Mouse (Mus musculus): ENCODE results near the gene Wrap53. TPM values are rescaled to one million over a fixed set of nuclear protein-coding genes. Genes with fewer than 3 reads are reported as not detected.
A peak's percentile ranks its signal among the peaks of the same experiment; 100 is the strongest.
"Not testable (repeated sequence)": the region's sequence is repeated elsewhere in the genome, so short reads cannot be mapped to it uniquely, and the experiment has no call there.

Wrap53 gene
- total RNA-seq (2021), result 1 to 10 TPM; 4.6 to 6.1 TPM

DNA sequence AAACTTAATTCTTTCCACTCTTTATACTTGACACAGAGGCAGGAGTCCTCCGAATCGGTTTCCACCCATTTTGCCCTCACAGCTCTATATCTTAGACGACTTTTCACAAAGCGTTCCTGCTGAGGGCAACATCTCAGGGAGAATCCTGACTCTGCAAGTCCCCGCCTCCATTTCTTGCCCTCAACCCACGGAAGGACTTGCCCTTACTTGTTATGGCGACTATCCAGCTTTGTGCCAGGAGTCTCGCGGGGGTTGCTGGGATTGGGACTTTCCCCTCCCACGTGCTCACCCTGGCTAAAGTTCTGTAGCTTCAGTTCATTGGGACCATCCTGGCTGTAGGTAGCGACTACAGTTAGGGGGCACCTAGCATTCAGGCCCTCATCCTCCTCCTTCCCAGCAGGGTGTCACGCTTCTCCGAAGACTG is at the start of gene Wrap53, which contains the start of gene Trp53:
Gene Wrap53, minus strand, starts transcription at position 165 of the 424 bp plus-strand sequence.
Gene Trp53, plus strand, starts transcription at position 269 of the 424 bp plus-strand sequence.
- peak; percentile 88 for DNase-seq (ENCODE audit: low spot score)
- intact Hi-C loops (cut with DNase I), result loop anchor here (2.0 kb wide), 1 partner anchor 25 kb away; the partner anchor contains the start of gene Atp1b2

DNA sequence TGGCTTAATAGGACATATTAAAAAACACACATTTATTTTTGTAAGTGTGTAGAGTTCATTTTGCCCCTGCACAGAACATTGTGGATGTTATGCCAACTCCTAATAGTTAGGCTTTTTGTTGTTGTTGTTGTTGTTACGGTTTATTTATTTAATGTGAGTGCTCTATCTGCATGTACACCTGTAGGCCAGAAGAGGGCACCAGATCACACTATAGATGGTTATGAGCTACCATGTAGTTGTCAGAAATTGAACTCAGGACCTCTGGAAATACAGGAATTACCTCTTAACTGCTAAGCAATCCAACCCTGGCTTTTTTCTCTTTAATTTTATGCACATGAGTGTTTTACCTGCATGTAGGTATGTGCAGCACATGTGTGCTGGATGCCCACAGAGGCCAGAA is 49.7 kb upstream of the Wrap53 start:
- DNase-seq (ENCODE audit: low spot score), result no peak
- intact Hi-C loops (cut with DNase I), result loop anchor here (1.0 kb wide), 1 partner anchor 27 kb away; no protein-coding TSS in a partner anchor

DNA sequence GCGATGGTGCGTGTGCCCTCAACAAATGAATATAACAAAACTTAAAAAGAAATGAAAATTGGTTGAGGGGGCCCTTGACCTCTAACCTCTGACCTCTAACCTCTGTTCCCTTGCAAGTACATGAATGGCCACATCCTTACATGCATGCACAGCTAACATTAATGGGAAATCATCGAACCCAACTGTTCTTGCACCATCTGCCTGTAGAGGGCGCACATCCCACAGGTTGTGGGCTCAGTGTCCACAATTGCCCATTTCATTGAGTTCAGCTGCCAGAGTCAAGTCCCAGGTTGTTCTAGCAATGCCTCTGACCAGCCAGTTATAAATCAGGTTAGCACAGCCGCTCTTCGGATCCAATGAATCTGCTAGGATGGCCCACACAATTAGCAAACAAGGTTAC is 48.2 kb upstream of the Wrap53 start:
- no peak for DNase-seq (ENCODE audit: low spot score)
- intact Hi-C loops (cut with DNase I), result no loop called here

DNA sequence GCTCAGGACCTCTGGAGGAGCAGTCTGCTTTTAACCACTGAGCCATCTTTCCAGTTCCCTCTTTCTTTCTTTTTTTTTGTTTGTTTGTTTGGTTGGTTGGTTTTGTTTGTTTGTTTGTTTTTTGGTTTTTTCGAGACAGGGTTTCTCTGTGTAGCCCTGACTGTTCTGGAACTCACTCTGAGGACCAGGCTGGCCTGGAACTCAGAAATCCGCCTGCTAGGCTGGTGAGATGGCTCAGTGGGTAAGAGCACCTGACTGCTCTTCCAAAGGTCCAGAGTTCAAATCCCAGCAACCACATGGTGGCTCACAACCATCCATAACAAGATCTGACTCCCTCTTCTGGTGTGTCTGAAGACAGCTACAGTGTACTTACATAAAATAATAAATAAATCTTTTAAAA is 44.3 kb upstream of the Wrap53 start:
- intact Hi-C loops (cut with DNase I); DNase-seq (ENCODE audit: low spot score): not testable (repeated sequence)

DNA sequence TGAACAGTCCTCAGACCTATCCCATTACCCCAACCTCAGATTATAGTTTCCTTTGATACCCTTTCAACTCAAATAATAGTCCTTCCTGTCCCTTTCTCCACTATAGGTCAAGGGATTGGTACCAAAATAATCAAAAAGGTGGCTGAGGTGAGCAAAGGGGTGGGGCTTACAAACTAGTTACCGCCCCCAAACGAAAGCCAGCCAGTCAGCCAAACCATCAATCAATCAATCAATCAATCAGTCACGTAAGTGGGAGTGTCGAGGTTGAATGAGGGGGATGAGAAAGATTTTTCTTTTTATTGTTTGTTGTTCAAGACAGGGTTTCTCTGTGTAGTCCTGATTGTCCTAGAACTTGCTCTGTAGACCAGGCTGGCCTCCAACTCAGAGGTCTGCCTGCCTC is 43.0 kb upstream of the Wrap53 start:
- intact Hi-C loops (cut with DNase I), result no loop called here

DNA sequence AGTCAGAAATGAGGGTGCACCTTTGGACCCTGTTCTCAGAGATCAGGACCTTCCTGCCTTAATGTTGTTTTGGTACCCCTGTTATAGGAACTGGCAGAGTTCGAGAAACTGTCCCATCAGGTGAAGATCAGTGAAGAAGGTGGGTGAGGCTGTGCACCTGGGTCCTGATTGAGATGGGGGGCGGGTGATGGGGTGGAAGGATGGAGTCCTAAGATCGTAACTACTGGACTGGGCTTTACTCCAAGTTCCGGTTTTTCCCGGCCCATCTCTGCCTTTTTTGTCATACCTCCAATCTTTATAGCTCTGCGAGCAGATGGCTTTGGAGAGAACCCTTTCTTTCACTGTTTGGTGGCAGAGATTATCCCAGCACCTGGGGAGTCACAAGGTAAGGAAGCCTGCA is 42.4 kb upstream of the Wrap53 start:
- intact Hi-C loops (cut with DNase I), result no loop called here
- DNase-seq (ENCODE audit: low spot score), result no peak

More for the DNA sequence above, 43.0 kb upstream of the Wrap53 start:
- no peak for DNase-seq (ENCODE audit: low spot score)

DNA sequence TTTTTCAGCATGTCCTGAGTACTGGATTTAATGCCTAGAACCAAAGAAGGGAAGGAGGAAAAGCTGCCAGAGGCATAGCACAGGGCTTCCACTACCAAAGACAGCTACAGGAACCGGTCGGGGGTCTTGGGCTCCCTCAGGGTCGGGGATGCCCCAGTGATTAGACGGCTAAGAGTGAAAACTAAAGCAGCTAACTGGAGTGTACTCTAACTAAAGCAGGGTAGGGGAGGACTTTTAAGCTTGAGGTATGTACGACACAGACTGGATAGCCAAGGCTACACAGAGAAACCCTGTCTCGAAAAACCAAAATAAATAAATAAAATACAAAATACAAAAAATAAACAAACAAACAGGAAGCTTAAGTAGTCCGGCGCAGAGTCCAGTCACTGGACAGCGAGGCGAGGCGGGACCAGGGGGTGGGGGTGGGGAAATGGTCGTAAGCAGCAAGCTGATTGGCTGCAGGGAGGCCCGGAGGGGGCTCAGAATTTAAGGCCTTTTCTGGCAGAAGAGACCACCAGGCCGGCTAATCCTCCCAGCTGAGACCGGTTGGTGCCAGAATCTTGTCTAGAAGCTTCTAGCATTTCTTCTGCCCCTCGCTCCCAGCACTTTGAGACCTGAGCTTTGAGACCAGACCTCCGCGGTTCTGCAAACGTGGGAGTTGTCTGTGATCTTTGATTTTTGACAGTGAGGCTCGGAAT is 41.7 kb upstream of the Wrap53 start, which contains the start of gene Sat2:
Gene Sat2, plus strand, starts transcription at position 454 of the 698 bp plus-strand sequence.
- DNase-seq (ENCODE audit: low spot score), result peak; percentile 34
- intact Hi-C loops (cut with DNase I), result no loop called here

DNA sequence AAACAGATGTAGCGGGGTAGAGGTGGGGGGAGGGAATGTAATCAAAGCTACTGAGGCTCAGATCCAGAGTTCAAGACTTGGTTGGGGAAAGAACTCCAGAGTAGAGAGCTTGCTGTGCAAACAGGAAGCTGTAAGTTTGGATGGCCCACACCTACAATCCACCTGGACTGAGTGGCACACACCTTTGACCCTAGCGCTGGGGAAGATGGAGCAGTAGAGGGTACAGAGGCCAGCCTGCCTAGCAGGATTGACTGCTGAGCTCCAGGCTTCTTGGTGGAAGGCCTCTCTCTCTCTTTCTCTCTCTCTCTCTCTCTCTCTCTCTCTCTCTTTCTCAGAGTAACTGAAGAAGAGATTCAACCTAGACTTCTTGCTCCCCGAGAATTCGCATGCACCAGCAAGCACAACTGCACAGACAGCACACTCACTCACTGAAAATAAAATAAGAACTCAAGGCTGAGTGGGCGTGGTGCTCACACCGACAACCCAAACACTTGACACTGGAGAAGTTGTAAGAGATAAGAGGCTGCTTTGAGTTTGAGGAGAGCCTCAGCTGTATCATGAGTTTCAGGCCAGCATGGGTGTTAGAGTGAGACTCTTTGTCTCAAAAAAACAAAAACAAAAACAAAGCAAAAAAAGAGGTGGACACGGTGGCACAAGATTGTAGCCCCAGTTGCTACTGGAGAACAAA is 40.5 kb upstream of the Wrap53 start:
- no peak for DNase-seq (ENCODE audit: low spot score)
- intact Hi-C loops (cut with DNase I), result no loop called here

DNA sequence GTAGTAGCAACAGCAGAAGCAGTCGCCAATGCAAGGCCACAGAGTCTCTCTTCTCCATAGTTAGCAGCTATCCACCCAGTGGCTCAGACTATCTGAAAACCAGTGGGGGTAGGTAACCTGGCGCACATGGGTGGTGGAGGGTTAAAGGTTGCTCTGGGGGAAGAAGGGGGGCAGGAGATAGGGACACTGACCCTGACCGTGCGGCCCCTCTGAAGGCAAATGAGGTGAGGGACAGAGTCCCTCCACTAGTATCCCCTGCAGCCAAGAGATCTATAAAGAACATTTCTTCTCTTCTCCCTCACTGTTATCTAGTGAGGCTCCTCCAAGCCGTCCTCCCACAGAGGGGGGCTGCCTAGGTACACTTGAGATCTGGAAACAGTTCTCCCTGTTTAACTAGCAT is 37.8 kb upstream of the Wrap53 start, which contains the start of gene Shbg:
Gene Shbg, minus strand, starts transcription at position 101 of the 400 bp plus-strand sequence.
- intact Hi-C loops (cut with DNase I), result loop anchor here (10.0 kb wide), 1 partner anchor 353 kb away; no protein-coding TSS in a partner anchor
- DNase-seq (ENCODE audit: low spot score), result no peak

DNA sequence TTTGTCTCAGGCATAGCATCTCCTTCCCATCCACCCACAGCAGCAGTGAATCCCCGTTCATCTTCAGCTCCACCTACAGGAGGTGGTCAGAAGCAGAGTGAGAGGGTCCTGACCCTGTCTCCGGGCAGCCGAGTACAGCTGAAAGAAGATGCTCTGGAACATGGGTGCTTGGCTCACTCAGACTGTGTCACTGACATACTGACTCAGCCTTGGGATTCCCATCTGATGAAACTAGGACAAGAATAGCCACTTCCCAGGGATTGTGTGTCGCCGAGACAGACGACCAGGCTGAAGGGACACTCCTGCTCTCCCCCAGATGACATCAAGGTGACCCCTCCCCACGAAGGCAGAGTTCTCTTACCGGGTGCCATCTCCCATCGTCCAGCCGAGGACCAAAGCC is 36.7 kb upstream of the Wrap53 start:
- no peak for DNase-seq (ENCODE audit: low spot score)
- intact Hi-C loops (cut with DNase I), result loop anchor here (10.0 kb wide), 1 partner anchor 352 kb away; no protein-coding TSS in a partner anchor

DNA sequence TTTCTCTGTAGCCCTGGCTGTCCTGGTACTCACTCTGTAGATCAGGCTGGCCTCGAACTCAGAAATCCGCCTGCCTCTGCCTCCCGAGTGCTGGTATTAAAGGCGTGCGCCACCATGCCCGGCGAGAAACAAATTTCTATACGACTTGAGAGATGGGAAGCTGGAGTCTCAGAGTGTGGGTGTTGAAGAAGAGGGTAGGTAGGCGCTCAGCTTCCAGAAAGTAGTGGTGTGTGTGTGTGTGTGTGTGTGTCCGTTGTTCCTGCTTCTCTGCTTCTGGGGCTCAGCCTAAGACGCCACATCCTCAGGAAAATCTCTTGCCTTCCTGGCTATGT is 34.2 kb upstream of the Wrap53 start:
- not testable (repeated sequence) for DNase-seq (ENCODE audit: low spot score)
- intact Hi-C loops (cut with DNase I), result loop anchor here (1.0 to 10.0 kb wide), 2 partner anchors 35 to 349 kb away; no protein-coding TSS in a partner anchor

DNA sequence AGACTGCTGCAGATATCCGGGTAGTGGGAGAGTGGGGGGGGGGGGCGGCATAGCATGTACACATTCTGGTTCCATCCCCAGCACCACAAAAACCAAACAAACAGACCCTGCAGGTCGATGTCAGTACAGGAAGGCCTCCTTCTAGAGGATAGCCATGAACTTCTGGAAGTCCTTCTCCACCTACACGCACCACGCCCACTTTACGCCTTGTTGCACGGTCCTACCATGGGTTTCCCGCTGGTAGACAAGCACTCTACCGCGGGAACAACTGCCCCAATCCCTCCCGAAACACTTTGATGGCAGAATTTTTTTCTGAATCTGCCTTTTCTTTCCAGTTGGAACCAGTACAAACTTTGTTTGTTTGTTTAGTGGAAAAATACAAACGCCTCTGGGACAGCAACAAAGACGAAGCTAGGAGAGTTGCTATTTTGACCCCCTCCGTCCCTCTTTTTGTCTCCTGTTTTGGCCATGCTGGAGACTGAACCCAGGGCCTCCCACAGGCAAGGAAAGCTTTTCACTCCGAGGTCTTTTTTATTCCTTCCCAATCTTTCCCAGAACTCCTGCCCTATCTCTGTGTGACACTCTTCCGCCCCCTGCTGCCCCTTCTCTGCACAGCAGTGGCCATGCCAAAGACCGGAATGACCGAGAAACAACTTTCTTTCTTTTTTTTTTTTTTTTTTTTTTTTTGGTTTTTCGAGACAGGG is 33.6 kb upstream of the Wrap53 start:
- DNase-seq (ENCODE audit: low spot score), result peak; percentile 66
- intact Hi-C loops (cut with DNase I), result loop anchor here (1.0 to 10.0 kb wide), 3 partner anchors 34 to 349 kb away; no protein-coding TSS in a partner anchor

DNA sequence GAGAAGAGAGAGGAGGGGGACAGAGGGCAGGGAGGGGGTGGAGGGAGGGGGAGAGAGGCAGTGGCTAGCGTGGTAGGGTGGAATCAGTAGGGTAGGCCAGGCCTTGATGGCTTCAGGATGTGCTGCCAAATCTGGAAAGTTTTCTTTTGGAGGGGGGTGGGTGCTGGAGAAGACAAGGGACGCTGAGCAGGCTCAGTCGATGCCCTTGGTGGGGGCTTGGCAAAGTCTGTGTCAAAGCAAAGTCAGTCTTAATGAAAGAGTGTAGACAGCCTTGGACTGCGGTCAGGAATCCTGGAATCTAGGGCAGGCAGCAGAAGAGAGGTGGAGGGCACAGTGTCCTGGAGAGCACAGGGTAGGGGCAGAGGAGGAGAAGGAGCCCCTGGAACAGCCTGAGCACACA is 30.8 kb upstream of the Wrap53 start:
- intact Hi-C loops (cut with DNase I), result loop anchor here (10.0 kb wide), 1 partner anchor 346 kb away; no protein-coding TSS in a partner anchor
- DNase-seq (ENCODE audit: low spot score), result no peak

DNA sequence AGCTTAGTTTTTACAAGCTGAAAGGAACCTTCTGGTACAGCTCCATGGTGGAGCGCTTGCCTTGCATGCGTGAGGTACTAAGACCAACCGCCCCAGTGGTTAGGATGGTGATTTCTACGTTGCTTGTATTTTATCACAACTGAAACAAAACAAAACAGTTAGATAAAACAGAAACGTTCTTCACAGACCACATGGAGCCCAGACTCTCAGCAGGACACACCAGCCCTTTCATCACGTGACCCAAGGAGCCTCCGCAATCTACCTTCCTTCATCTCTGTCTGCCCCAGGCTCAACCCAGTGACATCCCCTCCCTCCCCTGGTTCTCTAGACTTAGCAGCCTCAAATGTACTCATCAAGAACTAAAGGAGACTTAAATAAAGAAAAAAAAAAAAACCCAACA is 29.4 kb upstream of the Wrap53 start:
- intact Hi-C loops (cut with DNase I), result no loop called here

DNA sequence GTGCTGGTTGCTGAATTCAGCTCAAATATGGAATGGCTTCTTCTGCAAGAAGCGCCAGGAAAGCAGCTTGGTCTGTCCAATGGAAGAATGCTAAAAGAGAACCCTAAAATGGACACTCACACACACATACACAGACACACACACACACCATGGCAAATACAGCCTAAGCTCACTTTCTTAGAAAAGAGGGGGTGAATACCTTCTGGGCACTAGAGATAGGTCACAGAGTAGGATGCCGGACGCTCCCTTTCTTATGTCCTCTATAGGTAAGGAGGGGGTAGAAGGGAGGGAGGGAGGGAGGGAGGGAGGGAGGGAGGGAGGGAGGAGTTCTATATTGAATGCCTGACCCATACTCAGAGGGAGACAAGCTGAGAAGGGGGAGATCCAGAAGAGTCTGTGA is 28.5 kb upstream of the Wrap53 start:
- intact Hi-C loops (cut with DNase I), result no loop called here
- DNase-seq (ENCODE audit: low spot score), result no peak

More for the DNA sequence above, 29.4 kb upstream of the Wrap53 start:
- DNase-seq (ENCODE audit: low spot score), result no peak

DNA sequence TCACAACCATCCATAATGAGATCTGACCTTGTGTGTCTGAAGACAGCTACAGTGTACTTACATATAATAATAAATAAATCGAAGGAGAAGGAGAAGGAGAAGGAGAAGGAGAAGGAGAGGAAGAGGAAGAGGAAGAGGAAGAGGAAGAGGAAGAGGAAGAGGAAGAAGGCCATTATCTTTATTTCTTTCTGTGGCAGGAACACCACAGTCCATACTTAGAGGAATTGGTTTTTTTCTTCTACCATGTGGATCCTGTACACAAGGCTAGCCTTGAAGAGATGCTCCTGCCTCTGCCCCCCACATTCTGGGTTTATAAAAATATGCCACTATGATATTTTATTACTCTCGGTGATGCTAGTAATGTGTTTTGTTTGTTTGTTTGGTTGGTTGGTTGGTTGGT is 26.8 kb upstream of the Wrap53 start:
- intact Hi-C loops (cut with DNase I), result no loop called here
- DNase-seq (ENCODE audit: low spot score), result no peak

DNA sequence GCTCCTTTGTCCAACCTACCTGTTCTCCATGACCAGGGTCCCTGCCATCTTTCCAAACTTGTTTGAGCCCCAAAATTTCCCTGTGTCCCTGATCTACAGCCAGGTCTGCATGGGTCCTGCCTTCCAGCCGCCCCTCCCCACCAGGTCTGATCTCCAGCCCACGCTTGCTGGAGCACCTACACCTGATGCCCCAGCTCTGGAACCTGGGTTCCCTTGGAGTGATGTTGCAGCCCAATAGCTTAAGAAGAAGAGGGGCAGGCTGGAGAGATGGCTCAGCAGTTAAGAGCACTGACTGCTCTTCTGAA is 26.4 kb upstream of the Wrap53 start:
- intact Hi-C loops (cut with DNase I), result no loop called here
- no peak for DNase-seq (ENCODE audit: low spot score)

DNA sequence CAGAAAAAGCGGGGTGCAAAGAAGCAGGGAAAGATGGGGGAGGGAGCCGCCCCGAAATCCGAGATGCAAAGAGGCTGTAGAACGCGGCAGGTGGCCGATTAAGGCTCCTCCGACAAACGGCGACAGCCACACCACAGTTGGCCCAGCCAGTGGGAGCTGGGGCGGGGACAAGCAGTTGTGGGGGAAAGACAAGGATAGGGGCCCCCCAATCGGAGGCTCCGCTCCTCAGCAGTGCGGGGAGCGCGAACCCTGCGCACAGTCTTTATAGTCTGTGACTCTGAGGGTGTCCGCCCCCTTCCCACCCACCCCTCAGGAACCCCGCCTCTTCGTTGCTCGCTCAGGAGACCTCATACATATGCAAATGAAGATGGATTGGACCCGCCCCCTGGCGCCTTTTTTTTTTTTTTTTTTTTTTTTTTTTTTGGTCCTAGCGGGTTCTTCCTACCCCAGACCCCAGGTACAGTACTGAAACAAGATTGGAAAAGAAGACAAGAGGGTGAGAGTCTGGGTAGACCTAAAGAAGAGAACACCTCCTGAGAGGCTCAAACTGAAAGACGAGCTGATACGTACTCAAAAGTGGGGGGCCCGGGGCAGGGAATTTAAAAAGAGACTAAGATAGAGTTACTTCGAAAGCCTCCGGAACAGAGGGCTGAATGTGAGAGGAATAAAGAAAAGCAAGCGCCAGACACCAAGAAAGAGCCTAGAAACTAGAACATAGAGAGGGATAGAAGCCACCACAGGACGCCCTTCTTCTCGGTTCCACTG is 25.9 kb upstream of the Wrap53 start, which contains the start of gene Atp1b2:
Gene Atp1b2, minus strand, starts transcription at position 217 of the 765 bp plus-strand sequence.
- intact Hi-C loops (cut with DNase I), result loop anchor here (2.0 kb wide), 1 partner anchor 25 kb away; the partner anchor contains the start of genes Trp53 and Wrap53
- DNase-seq (ENCODE audit: low spot score), result peak; percentile 51

Data from heart, postnatal 25 days (tissue).